Mouse (Mus musculus): ENCODE results near the gene Gpn2. TPM values are rescaled to one million over a fixed set of nuclear protein-coding genes. Genes with fewer than 3 reads are reported as not detected.

Gene Gpn2
- polyA plus RNA-seq, 1 experiment from 2014 or later = 22.2 TPM

GRCm38 (mm10) chr4:133599116-133599515 lies 15.0 kb downstream of the Gpn2 start:
- ATAC-seq (ENCODE audit: low FRiP score) = no peak
- Histone ChIP-seq H3K4me2 (peak overlapping the region; percentile 66), H3K36me3 (peaks cover 10% of the 10 kb centered on the region), H3K9ac (peak overlapping the region; percentile 51; the same call in 1 of the 2 replicates), H3K4me3 (peak overlapping the region; percentile 45), H3K27me3 (peaks cover 67% of the 10 kb centered on the region), H3K27ac (no peak overlapping the region), H3K9me3 (no peaks in the 10 kb centered on the region), H3K4me1 (replicated peaks) (peaks cover 17% of the 10 kb centered on the region)
- 30% methylated on average over 7 of the region's 7 CpGs for WGBS

- peak overlapping the region; percentile 66 for H3K4me2 ChIP-seq
- H3K27ac ChIP-seq = no peak overlapping the region
- peaks cover 17% of the 10 kb centered on the region for H3K4me1 ChIP-seq (replicated peaks)
- peak overlapping the region; percentile 45 for H3K4me3 ChIP-seq
- WGBS = under 1% methylated on average over 50 of the region's 50 CpGs
- peaks cover 13% of the 10 kb centered on the region for H3K36me3 ChIP-seq
- H3K27me3 ChIP-seq = peaks cover 67% of the 10 kb centered on the region
- peak overlapping the region; percentile 51 for H3K9ac ChIP-seq
- no peaks in the 10 kb centered on the region for H3K9me3 ChIP-seq
- peak; percentile 87 for ATAC-seq (ENCODE audit: low FRiP score)
Measured at GRCm38 (mm10) chr4:133599571-133600073, 15.5 kb downstream of the Gpn2 start.

- peaks cover 17% of the 10 kb centered on the region for H3K4me1 ChIP-seq (replicated peaks)
- 18% methylated on average over 9 of the region's 9 CpGs for WGBS
- H3K27ac ChIP-seq = no peak overlapping the region
- H3K27me3 ChIP-seq = peaks cover 67% of the 10 kb centered on the region
- H3K9ac ChIP-seq = peak overlapping the region; percentile 51; the same call in 1 of the 2 replicates
- ATAC-seq (ENCODE audit: low FRiP score) = no peak
- H3K4me2 ChIP-seq = peak overlapping the region; percentile 66
- peaks cover 18% of the 10 kb centered on the region for H3K36me3 ChIP-seq
- H3K4me3 ChIP-seq = peak overlapping the region; percentile 45
- no peaks in the 10 kb centered on the region for H3K9me3 ChIP-seq
Measured at GRCm38 (mm10) chr4:133600306-133600705, 16.1 kb downstream of the Gpn2 start.

GRCm38 (mm10) chr4:133601721-133602218 lies 17.6 kb downstream of the Gpn2 start, which contains the start of gene Sfn:
Gene Sfn, minus strand, starts transcription at chr4:133602168.
- Histone ChIP-seq H3K4me3 (peak within 1 kb of the TSS; percentile 11), H3K27ac (no peak within 1 kb of the TSS), H3K4me1 (replicated peaks) (peaks cover 17% of the 10 kb centered on the region), H3K4me2 (peak within 1 kb of the TSS; percentile 19; the same call in 1 of the 2 replicates), H3K27me3 (peaks cover 67% of the 10 kb centered on the region), H3K9ac (no peak within 1 kb of the TSS), H3K9me3 (no peaks in the 10 kb centered on the region), H3K36me3 (peaks cover 31% of the 10 kb centered on the region)
- WGBS = 3% methylated on average over 16 of the region's 16 CpGs
- ATAC-seq (ENCODE audit: low FRiP score) = no peak

- H3K4me2 ChIP-seq = no peak overlapping the region
- peaks cover 56% of the 10 kb centered on the region for H3K27me3 ChIP-seq
- H3K36me3 ChIP-seq = peaks cover 43% of the 10 kb centered on the region
- H3K27ac ChIP-seq = no peak overlapping the region
- no peaks in the 10 kb centered on the region for H3K9me3 ChIP-seq
- no peak overlapping the region for H3K4me3 ChIP-seq
- peaks cover 17% of the 10 kb centered on the region for H3K4me1 ChIP-seq (replicated peaks)
- ATAC-seq (ENCODE audit: low FRiP score) = no peak
- no peak overlapping the region for H3K9ac ChIP-seq
- 92% methylated on average over 5 of the region's 5 CpGs for WGBS
Measured at GRCm38 (mm10) chr4:133603056-133603455, 18.9 kb downstream of the Gpn2 start.

- H3K4me3 ChIP-seq = no peak overlapping the region
- peaks cover 16% of the 10 kb centered on the region for H3K4me1 ChIP-seq (replicated peaks)
- H3K36me3 ChIP-seq = peaks cover 51% of the 10 kb centered on the region
- ATAC-seq (ENCODE audit: low FRiP score) = no peak
- no peak overlapping the region for H3K4me2 ChIP-seq
- no peak overlapping the region for H3K9ac ChIP-seq
- no peaks in the 10 kb centered on the region for H3K9me3 ChIP-seq
- H3K27me3 ChIP-seq = peaks cover 45% of the 10 kb centered on the region
- no peak overlapping the region for H3K27ac ChIP-seq
- 94% methylated on average over 7 of the region's 7 CpGs for WGBS
Measured at GRCm38 (mm10) chr4:133604175-133604574, 20.0 kb downstream of the Gpn2 start.

GRCm38 (mm10) chr4:133604856-133605255 lies 20.7 kb downstream of the Gpn2 start:
- no peak for ATAC-seq (ENCODE audit: low FRiP score)
- Histone ChIP-seq H3K4me3 (no peak overlapping the region), H3K36me3 (peaks cover 51% of the 10 kb centered on the region), H3K27ac (no peak overlapping the region), H3K9ac (no peak overlapping the region), H3K27me3 (peaks cover 38% of the 10 kb centered on the region), H3K4me1 (replicated peaks) (peaks cover 9% of the 10 kb centered on the region), H3K4me2 (no peak overlapping the region), H3K9me3 (no peaks in the 10 kb centered on the region)
- 60% methylated on average over 6 of the region's 6 CpGs for WGBS

- peaks cover 5% of the 10 kb centered on the region for H3K4me1 ChIP-seq (replicated peaks)
- no peak overlapping the region for H3K4me2 ChIP-seq
- ATAC-seq (ENCODE audit: low FRiP score) = no peak
- H3K9ac ChIP-seq = peak overlapping the region; percentile 15; the same call in 1 of the 2 replicates
- H3K4me3 ChIP-seq = no peak overlapping the region
- H3K27me3 ChIP-seq = peaks cover 33% of the 10 kb centered on the region
- H3K27ac ChIP-seq = no peak overlapping the region
- 57% methylated on average over 9 of the region's 9 CpGs for WGBS
- no peaks in the 10 kb centered on the region for H3K9me3 ChIP-seq
- H3K36me3 ChIP-seq = peaks cover 54% of the 10 kb centered on the region
Measured at GRCm38 (mm10) chr4:133605330-133605729, 21.2 kb downstream of the Gpn2 start.

GRCm38 (mm10) chr4:133607284-133607683 lies 23.1 kb downstream of the Gpn2 start:
- no peak overlapping the region for H3K4me3 ChIP-seq
- H3K27ac ChIP-seq = no peak overlapping the region
- ATAC-seq (ENCODE audit: low FRiP score) = no peak
- no peak overlapping the region for H3K4me2 ChIP-seq
- H3K9me3 ChIP-seq = peaks cover 4% of the 10 kb centered on the region; the same call in 1 of the 2 replicates
- WGBS = 81% methylated on average over 10 of the region's 10 CpGs
- peaks cover 16% of the 10 kb centered on the region for H3K27me3 ChIP-seq
- H3K9ac ChIP-seq = no peak overlapping the region
- no peaks in the 10 kb centered on the region for H3K4me1 ChIP-seq (replicated peaks)
- H3K36me3 ChIP-seq = peaks cover 71% of the 10 kb centered on the region

- no peak overlapping the region for H3K9ac ChIP-seq
- no peak overlapping the region for H3K4me3 ChIP-seq
- no peak overlapping the region for H3K27ac ChIP-seq
- no peak overlapping the region for H3K4me2 ChIP-seq
- ATAC-seq (ENCODE audit: low FRiP score) = 0 out of 2 replicates have a peak, but pooled peaks have one; percentile 59
- H3K27me3 ChIP-seq = no peaks in the 10 kb centered on the region
- H3K9me3 ChIP-seq = peaks cover 5% of the 10 kb centered on the region; the same call in 1 of the 2 replicates
- no peaks in the 10 kb centered on the region for H3K4me1 ChIP-seq (replicated peaks)
- H3K36me3 ChIP-seq = peaks cover 82% of the 10 kb centered on the region
- 17% methylated on average over 6 of the region's 6 CpGs for WGBS
Measured at GRCm38 (mm10) chr4:133609719-133610118, 25.6 kb downstream of the Gpn2 start.

- ATAC-seq (ENCODE audit: low FRiP score) = no peak
- H3K9me3 ChIP-seq = peaks cover 5% of the 10 kb centered on the region; the same call in 1 of the 2 replicates
- no peaks in the 10 kb centered on the region for H3K27me3 ChIP-seq
- no peak overlapping the region for H3K27ac ChIP-seq
- H3K4me3 ChIP-seq = no peak overlapping the region
- H3K4me1 ChIP-seq (replicated peaks) = no peaks in the 10 kb centered on the region
- no peak overlapping the region for H3K4me2 ChIP-seq
- no peak overlapping the region for H3K9ac ChIP-seq
- H3K36me3 ChIP-seq = peaks cover 82% of the 10 kb centered on the region
- 99% methylated on average over 5 of the region's 5 CpGs for WGBS
Measured at GRCm38 (mm10) chr4:133611815-133612214, 27.7 kb downstream of the Gpn2 start.

DNA sequence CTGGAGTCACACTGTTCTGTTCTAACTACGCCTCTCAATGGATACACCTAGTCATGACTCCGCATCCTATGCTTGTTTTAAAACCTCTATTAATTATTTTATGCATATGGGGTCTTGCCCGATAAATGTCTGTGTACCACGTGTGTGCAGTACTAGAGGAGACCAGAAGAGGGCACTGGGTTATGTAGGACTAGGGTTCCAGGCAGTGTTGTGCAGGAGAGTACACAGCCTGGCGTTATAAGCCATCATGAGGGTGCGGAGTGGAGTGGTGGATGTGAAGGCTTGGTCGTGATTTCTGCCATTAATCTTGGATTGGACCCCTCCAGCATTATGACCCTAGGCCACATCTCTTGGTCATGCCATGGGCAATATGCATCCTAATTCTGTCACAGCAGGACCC lies 28.3 kb downstream of the Gpn2 start:
- Histone ChIP-seq H3K4me2 (no peak overlapping the region), H3K27ac (no peak overlapping the region), H3K9me3 (peaks cover 5% of the 10 kb centered on the region; the same call in 1 of the 2 replicates), H3K9ac (no peak overlapping the region), H3K4me1 (replicated peaks) (no peaks in the 10 kb centered on the region), H3K27me3 (no peaks in the 10 kb centered on the region), H3K36me3 (peaks cover 80% of the 10 kb centered on the region), H3K4me3 (no peak overlapping the region)
- no peak for ATAC-seq (ENCODE audit: low FRiP score)
- 95% methylated on average over 7 of the region's 7 CpGs for WGBS

DNA sequence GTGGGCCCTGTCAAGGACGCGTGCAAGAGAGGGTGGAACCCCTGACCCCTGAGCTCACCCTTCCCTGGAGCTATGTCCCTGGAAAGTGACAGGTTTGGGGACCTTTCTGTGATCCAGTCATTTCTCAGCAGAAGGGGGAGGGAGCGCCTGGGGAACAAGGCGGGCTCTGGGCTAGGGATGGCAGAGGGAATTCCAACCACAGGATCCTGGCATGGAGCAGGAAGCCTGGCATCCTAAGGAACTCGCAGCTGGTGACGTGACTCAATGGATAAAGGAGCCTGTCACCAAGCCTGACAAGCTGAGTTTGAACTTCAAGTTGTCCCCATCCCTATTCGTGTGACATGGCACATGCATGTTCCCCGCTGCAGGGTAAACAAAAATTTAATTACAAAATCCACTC lies 28.9 kb downstream of the Gpn2 start:
- Histone ChIP-seq H3K9me3 (peaks cover 5% of the 10 kb centered on the region; the same call in 1 of the 2 replicates), H3K4me1 (replicated peaks) (no peaks in the 10 kb centered on the region), H3K36me3 (peaks cover 80% of the 10 kb centered on the region), H3K27ac (no peak overlapping the region), H3K4me3 (no peak overlapping the region), H3K4me2 (no peak overlapping the region), H3K27me3 (no peaks in the 10 kb centered on the region), H3K9ac (no peak overlapping the region)
- WGBS = 95% methylated on average over 8 of the region's 8 CpGs
- ATAC-seq (ENCODE audit: low FRiP score) = no peak
